Mouse (Mus musculus) cerebellum, postnatal 10 days (tissue): Measurements from ENCODE around the gene Sparcl1.

Source experiments
- DNase-seq, 2 experiments: peaks; one replicate each; pipeline ENCODE4 v3.0.0; 2021; ENCODE audit warnings: mixed read lengths in 2 of 2

Sparcl1 gene

DNA sequence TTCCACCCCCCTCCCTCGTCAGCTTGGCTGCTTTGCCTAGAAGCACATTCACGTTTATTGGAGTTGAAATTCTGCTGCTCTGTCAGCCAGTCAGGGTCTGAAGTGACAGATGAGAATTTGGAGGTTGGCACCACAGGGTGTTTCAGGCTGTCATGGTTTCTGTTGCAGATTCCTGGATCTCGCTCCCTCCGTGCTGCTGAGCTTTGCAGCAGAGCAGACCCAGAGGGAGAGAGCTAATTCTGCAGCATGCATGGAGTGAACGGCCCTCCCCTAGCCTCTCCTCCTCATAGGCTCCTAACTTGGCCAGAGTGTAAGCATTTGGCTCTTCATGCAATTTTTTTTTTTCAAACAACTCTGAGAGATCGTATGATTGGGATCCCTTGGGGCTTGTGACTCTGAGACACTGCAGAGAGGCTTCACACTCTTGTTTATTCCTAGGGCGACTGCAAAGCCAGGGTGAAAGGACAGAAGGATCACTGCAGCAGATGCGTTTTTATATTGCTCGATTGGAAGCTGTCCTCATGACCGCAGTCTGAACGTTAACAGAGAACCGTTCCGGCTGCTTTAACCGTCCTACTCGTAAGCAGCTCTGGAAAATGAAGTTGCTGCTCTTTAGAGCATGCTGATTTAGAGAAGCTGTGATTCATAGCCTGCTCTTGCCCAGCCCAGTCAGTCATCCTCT, at the start of gene Sparcl1:
Gene Sparcl1, minus strand, starts transcription at position 243 of the 682 bp plus-strand sequence.
- DNase-seq: peak; percentile 72 to 77

DNA sequence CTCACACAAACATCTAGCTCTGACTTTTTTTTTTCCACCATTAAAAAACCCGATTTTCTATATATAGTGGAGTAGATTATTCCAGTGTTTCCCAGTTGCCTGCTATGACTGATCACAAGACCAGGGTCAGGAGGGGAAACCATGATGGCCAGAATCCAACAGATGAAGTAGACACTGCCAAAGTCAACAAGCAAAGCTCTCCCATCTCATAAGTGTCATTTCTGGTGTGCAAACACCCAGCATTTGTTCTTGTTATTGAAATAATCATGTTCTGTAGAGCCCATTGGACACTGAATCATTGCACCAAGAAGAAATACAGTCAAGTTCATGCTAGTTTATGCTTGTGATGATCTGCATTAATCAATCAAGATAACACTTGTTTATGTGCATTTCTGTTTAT, 47.9 kb upstream of the Sparcl1 start:
- DNase-seq: no peak

GRCm38 (mm10) chr5:104160581-104160980, 47.0 kb upstream of the Sparcl1 start:
- DNase-seq: peak in 1 of 2 experiments; percentile 8

GRCm38 (mm10) chr5:104158332-104159052, 45.0 kb upstream of the Sparcl1 start:
- DNase-seq: peak; percentile 56 to 66

GRCm38 (mm10) chr5:104157701-104158100, 44.2 kb upstream of the Sparcl1 start:
- DNase-seq: no peak

DNA sequence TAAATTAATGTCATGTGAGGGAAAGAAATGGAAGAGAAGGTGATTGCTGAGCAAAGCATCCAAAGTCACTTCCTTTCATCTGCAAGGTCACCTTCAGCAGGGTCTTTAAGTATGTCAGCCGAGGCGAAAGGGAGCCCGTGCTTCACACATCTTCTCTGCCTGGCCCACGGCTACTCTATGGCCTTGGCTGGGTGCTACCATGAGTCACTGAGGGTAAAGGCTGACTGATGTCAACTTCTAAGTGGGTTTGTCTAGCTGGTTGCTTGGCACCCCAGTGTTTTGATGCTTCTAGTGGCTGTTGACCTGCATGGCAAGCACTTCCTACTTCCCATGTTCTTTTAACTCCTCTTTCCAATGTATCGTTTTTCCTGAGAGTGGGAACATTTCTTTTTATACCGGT, 36.7 kb upstream of the Sparcl1 start:
- no peak for DNase-seq

- no peak for DNase-seq
These were observed 35.8 kb upstream of the Sparcl1 start for GRCm38 (mm10) chr5:104149349-104149748.

- DNase-seq: no peak
These were observed 30.5 kb upstream of the Sparcl1 start for GRCm38 (mm10) chr5:104144057-104144456.

DNA sequence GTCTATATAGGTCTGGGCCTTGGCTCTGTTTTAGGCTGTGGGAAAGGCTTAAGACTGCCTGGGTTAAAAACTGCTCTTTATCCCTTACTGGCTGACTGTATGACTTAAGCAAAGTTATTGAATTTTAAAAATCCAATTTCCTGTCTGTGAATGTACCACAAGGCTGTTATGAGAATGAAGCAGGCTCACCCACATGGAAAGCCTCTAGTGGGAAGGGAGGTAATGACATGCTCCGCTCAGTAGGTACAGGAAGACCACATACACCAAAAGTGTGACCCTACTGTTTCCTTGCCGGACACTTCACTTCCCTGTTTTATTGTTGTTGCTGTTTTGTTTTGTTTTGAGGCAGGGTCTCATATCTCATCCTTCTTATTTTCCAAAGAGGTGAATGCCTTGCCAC, 27.5 kb upstream of the Sparcl1 start:
- DNase-seq: no peak

DNA sequence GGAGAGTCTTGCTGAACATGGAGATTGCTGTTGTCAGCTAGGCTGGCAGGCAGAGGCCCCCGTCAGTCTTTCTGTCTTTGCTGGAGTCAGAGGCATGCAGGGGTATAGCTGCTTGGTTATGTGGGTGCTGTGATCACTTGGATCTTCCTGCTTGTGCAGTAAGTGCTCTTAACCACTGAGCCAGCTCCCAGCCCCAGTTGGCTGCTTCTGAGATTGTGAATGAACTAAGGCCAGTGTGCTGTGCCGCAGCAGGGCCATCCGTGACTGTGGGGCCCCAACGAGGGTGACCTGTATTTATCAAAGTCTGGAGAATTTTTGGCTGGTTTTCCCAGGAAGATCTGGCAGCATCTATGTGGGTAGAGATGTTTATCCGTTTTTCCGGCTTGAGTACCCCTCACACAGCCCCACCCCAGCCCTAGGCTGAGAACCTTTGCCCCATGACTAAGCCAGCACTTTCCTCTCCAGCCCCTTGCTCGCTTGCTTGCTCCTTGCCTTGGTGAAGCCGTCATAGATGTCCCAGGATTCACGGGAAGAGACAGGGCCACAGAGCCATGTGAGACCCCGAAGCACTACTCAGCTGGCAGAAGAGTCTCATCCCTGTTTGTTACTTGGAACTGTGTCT, 24.5 kb upstream of the Sparcl1 start:
- DNase-seq: no peak

DNA sequence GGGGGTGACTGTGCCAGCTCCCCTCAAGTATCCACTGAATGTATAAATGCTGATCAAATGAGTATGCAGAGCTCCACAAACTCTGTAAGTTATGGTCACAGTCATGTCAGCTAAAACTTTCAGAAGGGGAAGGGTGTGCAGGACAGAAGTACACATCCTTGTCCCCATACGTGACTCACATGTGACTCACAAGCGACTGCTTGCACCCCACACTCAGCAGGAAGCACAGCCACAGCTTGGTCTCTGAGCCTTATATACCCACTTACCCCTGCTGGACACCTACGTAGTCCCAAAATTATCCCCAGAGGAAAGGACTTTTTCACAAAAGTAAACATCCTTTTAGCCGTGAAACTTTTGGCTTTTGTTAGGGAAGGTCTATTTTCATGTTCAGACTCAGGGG, 20.2 kb upstream of the Sparcl1 start:
- DNase-seq: no peak

- peak; percentile 44 to 57 for DNase-seq
These were observed 18.0 kb upstream of the Sparcl1 start for GRCm38 (mm10) chr5:104131544-104131943.

- DNase-seq: peak in 1 of 2 experiments; percentile 34
These were observed 17.4 kb upstream of the Sparcl1 start for GRCm38 (mm10) chr5:104130891-104131290.

GRCm38 (mm10) chr5:104128281-104129031, 14.9 kb upstream of the Sparcl1 start:
- DNase-seq: no peak

DNA sequence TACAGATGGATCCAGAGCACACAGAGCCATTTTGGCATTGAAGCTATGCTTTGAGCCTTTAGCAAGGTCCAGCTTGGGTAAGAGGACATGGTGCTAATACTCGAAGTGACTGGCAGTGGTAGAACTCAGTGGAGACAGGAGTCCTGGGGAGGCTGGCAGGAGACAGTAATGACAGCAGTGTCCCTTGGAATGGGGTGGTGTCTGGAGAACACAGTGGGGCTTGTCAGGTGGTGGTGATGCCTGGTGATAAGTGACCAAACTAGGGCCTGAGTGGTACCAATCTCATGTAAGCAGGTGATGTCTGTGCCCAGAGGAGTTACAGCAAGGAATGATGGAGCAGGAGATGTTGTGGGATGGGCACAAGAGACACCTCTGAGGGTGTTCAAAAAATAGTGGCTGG, 13.8 kb upstream of the Sparcl1 start:
- DNase-seq: no peak

DNA sequence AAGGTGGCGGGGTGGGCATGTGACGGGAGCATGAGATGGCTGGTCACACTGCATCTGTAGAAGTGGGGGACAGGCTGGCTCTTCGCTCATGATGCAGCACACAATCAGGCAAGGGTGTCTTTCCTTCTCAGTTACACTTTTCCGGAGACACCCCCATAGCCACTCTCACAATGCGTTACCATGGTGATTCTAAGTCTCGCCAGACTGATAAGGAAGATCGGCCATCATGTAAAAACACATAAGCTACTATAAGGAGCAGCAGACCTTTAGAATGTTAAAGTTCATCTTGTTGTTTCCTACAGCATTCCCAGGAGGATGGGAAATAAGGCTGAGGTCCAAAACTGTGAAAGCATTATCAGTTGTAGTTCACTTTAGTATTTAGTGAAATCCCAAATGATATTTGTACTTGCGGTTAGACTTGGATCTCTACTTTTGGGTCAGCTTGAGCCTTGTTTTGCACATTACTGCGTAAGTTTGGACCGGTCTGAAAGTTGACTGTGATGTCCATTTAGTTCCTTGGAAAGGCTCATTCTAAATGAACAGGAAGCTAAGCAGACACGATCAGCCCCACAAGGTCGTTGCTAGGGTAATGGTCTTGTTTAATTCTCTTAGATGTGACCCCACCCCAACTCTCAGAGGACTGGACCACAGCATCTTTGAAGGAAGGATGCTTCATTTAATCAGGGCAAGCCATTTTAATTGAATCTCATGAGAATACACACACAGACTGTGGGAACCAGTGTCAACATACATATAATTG, 13.2 kb upstream of the Sparcl1 start:
- DNase-seq: no peak

DNA sequence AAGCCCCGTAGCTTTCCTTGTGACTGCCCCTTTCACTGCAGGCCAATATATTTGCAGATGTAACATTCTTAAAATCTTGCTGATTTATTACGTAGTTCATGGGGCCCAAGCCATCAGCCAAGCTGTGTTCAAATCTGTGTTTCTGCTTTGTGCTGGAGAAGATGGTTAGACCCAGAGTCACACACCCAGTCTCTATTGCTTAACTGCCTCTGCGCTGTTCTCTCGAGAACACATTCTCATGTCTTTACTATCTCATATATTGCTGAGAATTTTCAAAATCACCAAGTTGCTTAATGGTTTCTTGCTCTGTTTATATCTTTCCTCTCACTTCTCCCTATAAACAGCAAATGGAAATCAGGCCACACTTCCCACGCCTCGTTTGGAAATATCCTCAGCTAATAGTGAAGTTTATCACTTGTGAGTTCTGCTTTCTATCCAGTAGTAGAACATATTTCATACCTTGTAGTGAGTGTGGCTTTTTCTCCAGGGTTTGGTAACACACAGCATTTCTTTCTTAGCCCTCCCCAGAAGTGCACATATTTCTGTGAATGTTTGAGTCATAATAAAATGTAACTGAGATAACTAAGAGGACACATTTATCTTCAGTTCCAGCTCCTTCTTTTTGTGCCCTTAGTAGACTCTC, 10.6 kb upstream of the Sparcl1 start:
- no peak for DNase-seq

GRCm38 (mm10) chr5:104115890-104116289, 2.4 kb upstream of the Sparcl1 start:
- peak; percentile 57 to 59 for DNase-seq

DNA sequence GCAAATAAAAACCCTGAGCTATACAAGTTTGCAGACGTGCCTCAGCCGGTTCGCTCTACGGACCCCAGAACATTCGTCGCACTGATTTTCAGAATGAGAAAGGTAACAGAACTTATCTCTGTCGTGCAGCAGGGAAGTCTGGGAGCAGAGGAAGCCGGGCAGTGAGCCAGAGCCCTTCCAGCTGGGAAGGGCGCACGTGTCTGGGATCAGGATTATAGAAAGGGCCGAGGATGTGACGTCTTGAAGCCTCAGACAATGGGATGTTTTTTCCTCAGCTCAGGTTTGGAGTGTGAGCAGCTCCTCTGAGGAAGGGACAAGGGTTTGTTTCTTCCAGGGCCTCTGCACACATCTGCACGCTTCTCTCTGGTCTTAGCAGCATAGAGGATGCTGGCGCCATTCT, 1.6 kb upstream of the Sparcl1 start:
- DNase-seq: peak; percentile 82 to 83

- no peak for DNase-seq
These were observed 1.0 kb downstream of the Sparcl1 start for GRCm38 (mm10) chr5:104112511-104112910.

GRCm38 (mm10) chr5:104112016-104112415, 1.5 kb downstream of the Sparcl1 start:
- DNase-seq: peak in 1 of 2 experiments; percentile 23
